Mouse (Mus musculus): ENCODE measurements around the gene Rel. TPM values are rescaled to one million over a fixed set of nuclear protein-coding genes. Genes with fewer than 3 reads are reported as not detected.

Gene Rel
- polyA plus RNA-seq, 1 experiment from 2014 or later: 1.1 TPM

DNA sequence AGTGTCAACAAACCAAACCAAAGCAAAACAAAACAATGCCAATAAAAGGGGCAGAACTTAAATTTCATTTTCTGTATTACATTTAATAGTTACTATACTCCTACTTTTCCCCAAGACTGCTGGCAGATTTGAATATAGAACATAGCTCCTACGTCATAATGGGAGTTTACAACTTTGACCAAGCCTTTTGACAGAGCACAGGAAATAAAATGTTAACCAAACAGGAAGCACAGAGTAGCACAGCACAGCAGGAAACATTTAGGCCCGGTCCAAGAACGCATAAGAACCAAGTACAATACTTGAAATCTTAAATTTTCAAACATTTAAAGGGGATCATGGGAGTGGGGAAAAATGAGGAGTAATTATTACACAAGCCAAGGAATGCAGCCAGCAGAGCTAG, 11.3 kb upstream of the Rel start:
- DNase-seq (ENCODE audit: low spot score): no peak
- Histone ChIP-seq H3K9ac (ENCODE audit: low read length) (no peak overlapping the region), H3K9me3 (ENCODE audit: control insufficient read depth, low read length) (no peaks in the 10 kb centered on the region), H3K4me2 (ENCODE audit: low read length) (no peak overlapping the region), H3K4me1 (replicated peaks; ENCODE audit: control insufficient read depth, insufficient read depth, low read length) (no peaks in the 10 kb centered on the region), H3K27me3 (replicated peaks; ENCODE audit: control insufficient read depth, insufficient read depth, low read length) (no peaks in the 10 kb centered on the region), H3K4me3 (ENCODE audit: low read depth, low read length) (no peak overlapping the region), H3K27ac (ENCODE audit: low read depth) (no peak overlapping the region), H3K36me3 (ENCODE audit: control insufficient read depth, insufficient read depth, low read length) (no peaks in the 10 kb centered on the region)
- ATAC-seq (replicated peaks; ENCODE audit: low FRiP score, low TSS enrichment, low read depth): no peak
- 80% methylated on average over 3 of the region's 3 CpGs for WGBS

DNA sequence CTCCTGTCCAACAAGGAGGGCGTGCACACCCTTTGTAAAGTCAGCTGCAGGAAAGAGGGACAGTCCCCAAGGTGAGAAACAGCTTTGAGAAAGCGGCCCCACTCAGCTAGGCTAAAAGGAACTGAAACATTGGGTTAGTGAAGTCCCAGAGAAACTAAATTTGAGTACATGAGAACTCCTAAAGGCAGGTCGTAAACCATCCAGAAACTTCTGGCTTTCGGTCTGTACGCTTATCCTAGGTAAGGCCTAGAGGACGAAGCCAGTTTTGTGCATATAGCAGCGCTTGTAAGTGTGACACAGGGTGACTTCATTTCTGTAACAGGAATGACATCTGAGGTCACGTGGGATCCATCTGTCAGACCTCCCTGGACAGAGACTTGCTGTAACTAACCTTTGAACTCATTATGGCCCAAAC, 8.0 kb upstream of the Rel start:
- 0 out of 2 replicates have a peak, but pooled peaks cover under 1% of the 10 kb centered on the region for H3K9me3 ChIP-seq (ENCODE audit: control insufficient read depth, low read length)
- no peak overlapping the region for H3K4me2 ChIP-seq (ENCODE audit: low read length)
- 88% methylated on average over 8 of the region's 8 CpGs for WGBS
- H3K4me1 ChIP-seq (replicated peaks; ENCODE audit: control insufficient read depth, insufficient read depth, low read length): no peaks in the 10 kb centered on the region
- no peak for DNase-seq (ENCODE audit: low spot score)
- no peak overlapping the region for H3K27ac ChIP-seq (ENCODE audit: low read depth)
- H3K4me3 ChIP-seq (ENCODE audit: low read depth, low read length): no peak overlapping the region
- ATAC-seq (replicated peaks; ENCODE audit: low FRiP score, low TSS enrichment, low read depth): no peak
- H3K36me3 ChIP-seq (ENCODE audit: control insufficient read depth, insufficient read depth, low read length): no peaks in the 10 kb centered on the region
- no peaks in the 10 kb centered on the region for H3K27me3 ChIP-seq (replicated peaks; ENCODE audit: control insufficient read depth, insufficient read depth, low read length)
- H3K9ac ChIP-seq (ENCODE audit: low read length): no peak overlapping the region

DNA sequence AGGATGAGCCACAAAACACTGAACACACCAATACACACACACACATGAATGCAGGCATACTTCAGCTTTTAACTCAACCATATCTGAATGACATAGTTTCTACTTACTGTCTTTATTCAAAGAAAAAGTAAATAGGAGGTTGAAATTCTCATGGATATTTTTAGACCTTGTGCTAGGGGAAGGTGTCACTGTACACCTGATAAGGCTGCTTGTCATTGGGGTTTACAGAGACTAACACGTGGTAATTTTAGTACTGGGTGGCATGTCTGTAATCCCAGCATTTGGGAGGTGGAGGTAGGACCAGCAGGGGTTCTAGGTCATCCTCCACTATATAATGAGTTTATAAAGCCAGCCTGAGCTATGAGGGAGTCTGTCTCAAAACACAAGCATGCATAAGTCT, 1.7 kb upstream of the Rel start:
- Histone ChIP-seq H3K4me2 (ENCODE audit: low read length) (no peak overlapping the region), H3K27me3 (replicated peaks; ENCODE audit: control insufficient read depth, insufficient read depth, low read length) (no peaks in the 10 kb centered on the region), H3K4me3 (ENCODE audit: low read depth, low read length) (no peak overlapping the region), H3K4me1 (replicated peaks; ENCODE audit: control insufficient read depth, insufficient read depth, low read length) (no peaks in the 10 kb centered on the region; the same call in 1 of the 2 replicates), H3K36me3 (ENCODE audit: control insufficient read depth, insufficient read depth, low read length) (no peaks in the 10 kb centered on the region), H3K9me3 (ENCODE audit: control insufficient read depth, low read length) (0 out of 2 replicates have a peak, but pooled peaks cover 2% of the 10 kb centered on the region), H3K9ac (ENCODE audit: low read length) (no peak overlapping the region), H3K27ac (ENCODE audit: low read depth) (no peak overlapping the region)
- DNase-seq (ENCODE audit: low spot score) (no peak), ATAC-seq (replicated peaks; ENCODE audit: low FRiP score, low TSS enrichment, low read depth) (no peak)
- 41% methylated on average over 1 of the region's 1 CpGs for WGBS

- Histone ChIP-seq H3K4me1 (replicated peaks; ENCODE audit: control insufficient read depth, insufficient read depth, low read length) (no peaks in the 10 kb centered on the region; the same call in 1 of the 2 replicates), H3K36me3 (ENCODE audit: control insufficient read depth, insufficient read depth, low read length) (no peaks in the 10 kb centered on the region), H3K4me3 (ENCODE audit: low read depth, low read length) (peak overlapping the region; percentile 81), H3K27me3 (replicated peaks; ENCODE audit: control insufficient read depth, insufficient read depth, low read length) (no peaks in the 10 kb centered on the region), H3K27ac (ENCODE audit: low read depth) (peak overlapping the region; percentile 95), H3K4me2 (ENCODE audit: low read length) (peak overlapping the region; percentile 91), H3K9me3 (ENCODE audit: control insufficient read depth, low read length) (0 out of 2 replicates have a peak, but pooled peaks cover 2% of the 10 kb centered on the region), H3K9ac (ENCODE audit: low read length) (peak overlapping the region; percentile 75)
- peak; percentile 37 for ATAC-seq (replicated peaks; ENCODE audit: low FRiP score, low TSS enrichment, low read depth)
- WGBS: 6% methylated on average over 21 of the region's 21 CpGs
- DNase-seq (ENCODE audit: low spot score): no peak
Observed at GRCm38 (mm10) chr11:23771507-23772097, 832 bp upstream of the Rel start.

GRCm38 (mm10) chr11:23770510-23770759, 335 bp downstream of the Rel start:
- Histone ChIP-seq H3K9me3 (ENCODE audit: control insufficient read depth, low read length) (0 out of 2 replicates have a peak, but pooled peaks cover 2% of the 10 kb centered on the region), H3K27ac (ENCODE audit: low read depth) (peak overlapping the region; percentile 95), H3K4me1 (replicated peaks; ENCODE audit: control insufficient read depth, insufficient read depth, low read length) (no peaks in the 10 kb centered on the region; the same call in 1 of the 2 replicates), H3K27me3 (replicated peaks; ENCODE audit: control insufficient read depth, insufficient read depth, low read length) (no peaks in the 10 kb centered on the region), H3K4me2 (ENCODE audit: low read length) (peak overlapping the region; percentile 91), H3K36me3 (ENCODE audit: control insufficient read depth, insufficient read depth, low read length) (no peaks in the 10 kb centered on the region), H3K4me3 (ENCODE audit: low read depth, low read length) (peak overlapping the region; percentile 81), H3K9ac (ENCODE audit: low read length) (peak overlapping the region; percentile 75)
- under 1% methylated on average over 24 of the region's 24 CpGs for WGBS
- ATAC-seq (replicated peaks; ENCODE audit: low FRiP score, low TSS enrichment, low read depth) (no peak), DNase-seq (ENCODE audit: low spot score) (no peak)

- H3K9ac ChIP-seq (ENCODE audit: low read length): peak overlapping the region; percentile 75
- ATAC-seq (replicated peaks; ENCODE audit: low FRiP score, low TSS enrichment, low read depth) (peak; percentile 13; the same call in 1 of the 2 replicates), DNase-seq (ENCODE audit: low spot score) (no peak)
- H3K27me3 ChIP-seq (replicated peaks; ENCODE audit: control insufficient read depth, insufficient read depth, low read length): no peaks in the 10 kb centered on the region
- H3K36me3 ChIP-seq (ENCODE audit: control insufficient read depth, insufficient read depth, low read length): no peaks in the 10 kb centered on the region
- peak overlapping the region; percentile 81 for H3K4me3 ChIP-seq (ENCODE audit: low read depth, low read length)
- H3K9me3 ChIP-seq (ENCODE audit: control insufficient read depth, low read length): 0 out of 2 replicates have a peak, but pooled peaks cover 2% of the 10 kb centered on the region
- peak overlapping the region; percentile 91 for H3K4me2 ChIP-seq (ENCODE audit: low read length)
- WGBS: under 1% methylated on average over 25 of the region's 25 CpGs
- peak overlapping the region; percentile 95 for H3K27ac ChIP-seq (ENCODE audit: low read depth)
- H3K4me1 ChIP-seq (replicated peaks; ENCODE audit: control insufficient read depth, insufficient read depth, low read length): no peaks in the 10 kb centered on the region; the same call in 1 of the 2 replicates
Observed at GRCm38 (mm10) chr11:23769686-23770509, 872 bp downstream of the Rel start.

GRCm38 (mm10) chr11:23769033-23769432, 1.7 kb downstream of the Rel start:
- no peaks in the 10 kb centered on the region for H3K36me3 ChIP-seq (ENCODE audit: control insufficient read depth, insufficient read depth, low read length)
- ATAC-seq (replicated peaks; ENCODE audit: low FRiP score, low TSS enrichment, low read depth) (no peak), DNase-seq (ENCODE audit: low spot score) (no peak)
- no peak overlapping the region for H3K9ac ChIP-seq (ENCODE audit: low read length)
- no peaks in the 10 kb centered on the region for H3K27me3 ChIP-seq (replicated peaks; ENCODE audit: control insufficient read depth, insufficient read depth, low read length)
- no peaks in the 10 kb centered on the region; the same call in 1 of the 2 replicates for H3K4me1 ChIP-seq (replicated peaks; ENCODE audit: control insufficient read depth, insufficient read depth, low read length)
- no peak overlapping the region for H3K4me3 ChIP-seq (ENCODE audit: low read depth, low read length)
- H3K9me3 ChIP-seq (ENCODE audit: control insufficient read depth, low read length): 0 out of 2 replicates have a peak, but pooled peaks cover 2% of the 10 kb centered on the region
- no peak overlapping the region for H3K27ac ChIP-seq (ENCODE audit: low read depth)
- no peak overlapping the region for H3K4me2 ChIP-seq (ENCODE audit: low read length)

DNA sequence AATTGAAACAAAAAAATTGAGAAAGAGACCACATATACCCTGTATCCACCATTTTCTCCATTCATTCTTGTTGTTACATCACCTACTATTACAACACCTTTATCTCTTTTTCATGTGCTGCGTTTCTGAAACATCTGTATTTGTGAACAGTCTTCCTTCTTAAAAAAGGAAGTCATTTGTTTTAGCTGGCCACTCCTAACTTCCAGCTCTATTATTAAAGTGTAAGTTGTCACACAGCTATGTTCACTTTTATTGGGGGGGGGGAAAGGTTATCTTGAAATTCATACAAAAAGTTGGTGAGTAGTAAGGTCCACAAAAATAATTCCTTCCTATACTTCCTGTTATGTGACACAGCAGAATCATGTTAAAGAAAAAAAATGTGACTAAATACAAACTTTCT, 2.8 kb downstream of the Rel start:
- DNase-seq (ENCODE audit: low spot score) (no peak), ATAC-seq (replicated peaks; ENCODE audit: low FRiP score, low TSS enrichment, low read depth) (no peak)
- no peak overlapping the region for H3K4me3 ChIP-seq (ENCODE audit: low read depth, low read length)
- H3K27ac ChIP-seq (ENCODE audit: low read depth): no peak overlapping the region
- H3K4me2 ChIP-seq (ENCODE audit: low read length): no peak overlapping the region
- H3K9ac ChIP-seq (ENCODE audit: low read length): no peak overlapping the region
- no peaks in the 10 kb centered on the region for H3K27me3 ChIP-seq (replicated peaks; ENCODE audit: control insufficient read depth, insufficient read depth, low read length)
- whole genome bisulfite sequencing: 57% methylated on average over 1 of the region's 1 CpGs
- H3K9me3 ChIP-seq (ENCODE audit: control insufficient read depth, low read length): no peaks in the 10 kb centered on the region
- H3K4me1 ChIP-seq (replicated peaks; ENCODE audit: control insufficient read depth, insufficient read depth, low read length): no peaks in the 10 kb centered on the region; the same call in 1 of the 2 replicates
- no peaks in the 10 kb centered on the region for H3K36me3 ChIP-seq (ENCODE audit: control insufficient read depth, insufficient read depth, low read length)

Measured in intestine, embryonic 14.5 days (tissue).